Mouse (Mus musculus): ENCODE data around the gene Il19. TPM values are rescaled to one million over a fixed set of nuclear protein-coding genes. Genes with fewer than 3 reads are reported as not detected.
A peak's percentile ranks its signal among the peaks of the same experiment; 100 is the strongest.

Gene Il19
- not detected for total RNA-seq (2021)
- long read RNA-seq, experiment 1, result 0 reads
- long read RNA-seq, experiment 2, result 0 reads

DNA sequence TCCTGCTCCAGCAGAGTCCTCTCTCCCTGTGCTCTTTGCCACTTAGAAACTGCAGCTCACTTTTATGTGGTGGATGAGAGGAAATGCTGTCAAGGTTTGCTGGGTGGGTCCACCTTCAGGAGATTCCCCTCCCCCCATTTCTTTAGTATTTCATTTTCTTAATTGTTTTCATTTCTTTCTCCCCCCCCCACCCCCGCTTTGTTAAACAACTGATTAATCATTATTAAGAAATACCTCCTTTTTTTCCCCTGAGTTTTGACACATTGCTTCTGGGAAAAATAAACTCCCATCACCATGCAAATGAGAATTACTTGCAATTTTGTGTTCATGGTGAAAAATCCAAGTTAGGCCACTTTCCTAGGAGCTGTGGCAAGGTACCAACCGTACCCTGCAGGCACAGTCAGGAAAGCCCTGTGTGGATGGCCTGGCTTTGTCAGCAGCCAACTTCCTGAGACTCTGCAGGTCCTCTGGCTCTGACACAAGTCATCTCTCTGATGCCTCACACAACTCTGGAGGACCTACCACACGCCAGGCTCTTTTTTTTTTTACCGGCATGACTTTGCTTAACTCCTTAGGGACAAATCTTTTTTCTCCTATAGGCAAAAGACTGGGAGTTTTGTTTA, at the start of gene Il19:
Gene Il19, minus strand, starts transcription at position 51 of the 623 bp plus-strand sequence.
- DNase-seq, result no peak

DNA sequence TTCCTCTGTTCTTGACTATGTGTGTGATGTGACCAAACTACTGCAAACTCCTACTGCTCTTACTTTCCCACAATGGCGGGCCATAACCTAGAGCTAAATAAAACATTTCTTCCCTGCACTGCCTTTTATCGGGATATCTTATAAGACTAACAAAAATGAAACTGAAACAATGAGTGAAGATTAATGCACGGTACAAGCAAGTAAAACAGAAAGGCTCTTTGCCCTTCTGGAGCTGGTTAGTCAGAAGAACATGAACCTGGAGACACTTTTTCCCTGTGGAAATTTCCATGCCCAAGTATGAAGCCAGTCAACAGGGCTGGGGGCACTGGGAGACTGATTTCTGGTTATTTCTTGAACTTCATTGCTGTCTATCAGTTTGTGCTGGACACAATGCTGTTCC, 49.4 kb upstream of the Il19 start:
- no peak for DNase-seq

DNA sequence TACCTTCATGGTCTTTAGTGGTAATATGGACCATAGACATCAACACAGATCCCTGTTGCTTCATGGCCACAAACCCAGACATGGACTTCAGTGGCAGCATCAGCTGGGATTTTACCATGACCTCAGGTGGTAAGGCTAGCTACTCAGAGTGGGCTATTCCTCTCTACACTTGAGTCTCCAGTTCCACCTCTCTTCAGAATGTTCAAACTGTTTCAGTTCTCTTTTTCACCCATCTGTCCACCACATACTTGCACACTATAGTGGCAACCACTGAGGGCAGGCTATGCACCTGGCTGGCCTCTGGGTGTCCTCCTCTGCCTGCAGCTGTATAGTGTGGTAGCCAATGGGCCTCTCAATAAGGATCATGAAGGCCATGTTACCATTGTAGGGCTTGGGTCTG, 47.5 kb upstream of the Il19 start:
- no peak for DNase-seq

DNA sequence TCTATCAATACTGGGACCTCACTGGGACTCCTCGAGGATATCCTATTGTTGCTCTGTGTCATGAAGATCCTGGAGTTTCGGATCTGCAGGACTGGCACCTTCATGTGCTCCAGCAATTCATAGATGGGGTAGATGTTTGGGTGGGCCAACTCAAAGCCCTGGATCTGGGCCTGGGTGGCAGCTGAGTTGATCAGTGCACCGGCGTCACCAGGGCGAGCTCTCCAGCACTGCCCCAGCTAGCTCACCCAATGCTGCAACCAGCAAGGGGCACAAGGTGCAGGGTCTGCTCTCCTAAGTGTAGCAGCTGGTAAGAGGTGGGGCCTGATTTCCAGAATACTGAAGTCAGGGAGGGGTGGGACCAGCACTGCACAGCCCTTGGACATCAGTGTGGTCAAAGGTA, 47.1 kb upstream of the Il19 start:
- no peak for DNase-seq

DNA sequence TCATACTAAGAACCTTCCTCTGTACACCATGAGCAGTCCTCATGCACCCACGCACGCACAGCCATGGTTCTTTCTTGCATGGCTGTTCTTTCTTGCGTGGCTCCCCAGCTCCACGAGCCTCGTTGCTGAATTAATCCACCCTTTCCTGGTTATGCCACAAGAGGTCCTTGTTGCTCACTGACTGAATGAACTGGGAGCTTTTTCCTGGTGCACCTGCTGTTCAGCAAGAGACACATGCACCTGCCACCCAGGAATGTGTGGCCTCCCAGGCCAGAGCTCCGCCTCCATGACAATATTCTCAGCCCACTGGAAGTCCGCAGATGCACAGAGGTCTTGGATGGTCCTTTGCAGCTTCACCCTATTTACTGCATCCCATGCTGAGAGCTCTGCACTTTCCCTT, 44.5 kb upstream of the Il19 start:
- DNase-seq, result no peak

DNA sequence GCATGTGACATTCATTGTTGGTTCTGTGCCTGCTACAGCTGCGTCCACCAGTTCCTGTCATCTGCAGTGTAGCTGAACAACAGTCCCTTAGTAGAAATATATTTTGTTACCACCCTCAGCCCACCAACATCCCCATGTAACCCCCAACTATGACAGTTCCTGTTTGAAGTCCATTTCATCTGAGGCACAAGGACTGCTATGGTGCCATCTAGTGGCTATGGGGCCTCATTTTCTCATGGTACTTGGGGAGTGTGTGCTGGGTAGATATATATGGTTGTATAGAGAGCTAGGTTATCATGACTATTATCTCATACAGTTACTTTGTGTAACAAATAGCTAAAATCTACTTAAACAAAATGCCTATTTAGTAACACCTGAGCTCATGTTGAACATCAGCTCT, 39.5 kb upstream of the Il19 start:
- DNase-seq, result peak; percentile 45 to 50

DNA sequence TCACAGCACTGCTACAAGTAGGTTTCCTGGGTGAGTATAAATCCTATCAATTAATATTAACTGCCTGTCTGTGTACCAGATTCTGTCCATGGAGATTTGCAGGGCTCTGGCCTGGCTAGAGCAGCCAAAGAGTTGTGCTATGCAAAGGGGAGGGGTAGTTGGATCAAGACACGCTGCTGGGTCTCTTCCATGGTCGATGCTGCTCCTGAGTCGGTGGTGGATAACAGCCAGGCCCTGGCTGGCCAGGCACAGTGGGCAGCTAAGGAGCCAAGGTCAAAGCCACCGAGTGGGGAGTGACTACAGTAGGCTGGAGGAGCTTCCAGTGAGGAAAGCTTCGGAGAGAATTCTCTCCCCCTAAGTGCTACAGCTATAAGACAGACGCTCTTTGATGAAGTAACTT, 24.0 kb upstream of the Il19 start:
- DNase-seq, result no peak

DNA sequence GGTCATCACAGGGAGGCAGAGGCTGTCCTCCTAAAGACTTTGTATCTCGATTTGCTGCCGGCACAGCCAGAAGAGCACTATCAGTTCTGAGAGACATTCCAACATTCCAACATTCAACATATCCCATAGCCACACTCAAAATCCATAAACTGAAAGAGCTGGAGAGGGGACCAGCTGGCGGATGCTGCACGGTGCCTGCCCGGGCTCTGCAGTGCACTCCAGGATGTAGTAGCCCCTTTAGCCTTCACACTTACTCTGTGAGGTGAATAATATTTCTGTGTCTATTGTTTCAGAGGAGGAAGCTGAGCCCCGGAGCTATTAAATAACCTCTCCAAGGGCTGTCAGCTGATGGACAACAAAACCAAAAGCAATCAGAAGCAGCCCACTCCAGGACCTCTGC, 7.0 kb upstream of the Il19 start:
- DNase-seq, result no peak

DNA sequence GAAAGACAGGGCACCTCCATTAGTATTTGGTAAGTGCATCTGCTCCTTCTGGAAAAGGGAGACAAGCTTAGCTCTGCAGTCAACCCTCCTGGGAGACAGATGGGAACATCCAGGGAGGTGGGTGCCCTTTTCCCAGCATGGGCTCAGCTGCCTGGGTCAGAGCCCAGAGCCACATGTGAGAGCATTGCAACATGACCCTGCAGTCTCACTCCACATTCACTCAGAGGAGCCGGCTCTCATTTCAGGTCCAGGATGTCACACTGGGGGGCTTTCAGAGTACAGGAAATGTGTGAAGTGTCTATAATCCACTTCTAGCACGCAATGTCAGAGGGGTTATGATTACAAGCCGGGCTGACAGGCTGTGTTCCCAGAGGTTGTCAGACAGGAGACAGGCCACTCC, 1.9 kb upstream of the Il19 start:
- peak in 1 of 2 experiments; percentile 15 for DNase-seq

DNA sequence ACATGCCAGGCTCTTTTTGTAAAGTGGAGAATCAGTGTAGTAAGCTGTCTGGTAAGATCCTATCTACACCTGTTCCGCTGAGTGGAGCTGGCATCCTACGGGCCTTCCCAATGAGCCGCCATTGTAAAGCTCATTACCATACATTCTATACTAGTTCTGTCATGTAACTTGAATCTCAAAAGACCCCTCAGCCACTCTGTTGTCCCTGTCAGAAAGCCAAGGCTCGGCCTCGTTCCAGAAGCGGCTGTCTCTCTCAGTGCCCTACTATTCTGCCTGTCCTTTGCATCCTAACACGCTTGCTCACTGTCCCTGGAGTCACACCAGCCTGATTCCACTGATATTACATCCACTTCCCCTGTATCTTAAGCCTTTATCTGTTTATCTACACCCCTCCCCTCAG, 1.7 kb downstream of the Il19 start:
- DNase-seq, result no peak

DNA sequence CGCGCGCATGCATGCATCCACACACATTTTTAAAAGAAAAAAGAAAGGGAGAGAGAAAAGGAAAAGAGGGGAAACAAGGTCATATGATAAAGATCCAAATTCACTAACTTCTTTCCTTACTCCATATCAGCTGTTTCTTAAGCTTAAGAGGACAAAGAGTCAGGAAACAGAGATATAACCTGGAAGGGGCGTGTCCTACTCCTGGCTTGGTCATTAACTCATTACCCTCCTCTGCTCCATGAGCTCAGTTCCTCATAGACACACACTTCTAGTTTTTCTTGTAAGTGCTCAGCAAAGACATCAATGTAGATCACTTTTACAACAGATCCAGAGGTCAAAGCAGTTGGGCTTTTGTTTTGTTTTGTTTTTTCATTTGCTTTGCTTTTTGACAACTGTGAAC, 2.7 kb downstream of the Il19 start:
- DNase-seq, result no peak

DNA sequence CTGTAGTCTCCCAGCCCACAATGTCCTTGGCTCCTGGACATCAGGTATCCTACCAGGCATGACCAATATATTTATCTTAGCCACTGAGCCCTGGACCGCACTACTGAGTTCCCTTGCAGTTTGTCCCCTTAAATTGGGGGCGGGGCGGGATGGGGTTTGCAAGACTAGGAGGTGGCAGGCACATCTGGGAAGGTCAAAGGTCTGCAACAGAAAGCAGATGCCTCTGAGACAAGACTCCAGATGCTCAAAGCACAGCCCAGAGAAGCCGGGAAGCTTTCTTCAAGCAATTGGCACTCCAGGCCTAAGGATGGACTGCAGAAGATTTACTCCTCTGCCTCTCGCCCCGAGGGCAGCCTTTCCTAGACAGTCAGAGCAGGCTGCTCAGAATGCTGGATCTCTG, 3.6 kb downstream of the Il19 start:
- DNase-seq, result no peak

DNA sequence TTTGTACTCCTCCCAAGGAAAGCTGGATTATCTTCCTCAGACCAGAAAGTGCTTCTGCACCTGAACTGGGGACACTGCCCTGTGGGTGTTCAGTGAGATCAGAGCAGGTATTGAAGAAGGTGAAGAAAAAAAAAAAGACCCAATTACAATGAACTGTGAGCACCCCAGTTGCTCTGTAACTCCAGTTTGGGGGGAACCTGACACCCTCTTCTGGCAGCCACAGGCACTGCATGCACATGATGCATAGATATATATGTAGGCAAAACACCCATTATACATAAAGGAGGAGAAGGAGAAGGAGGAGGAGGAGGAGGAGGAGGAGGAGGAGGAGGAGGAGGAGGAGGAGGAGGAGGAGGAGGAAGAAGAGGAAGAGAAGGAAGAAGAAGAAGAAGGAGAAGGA, 13.4 kb downstream of the Il19 start:
- peak; percentile 25 to 49 for DNase-seq

DNA sequence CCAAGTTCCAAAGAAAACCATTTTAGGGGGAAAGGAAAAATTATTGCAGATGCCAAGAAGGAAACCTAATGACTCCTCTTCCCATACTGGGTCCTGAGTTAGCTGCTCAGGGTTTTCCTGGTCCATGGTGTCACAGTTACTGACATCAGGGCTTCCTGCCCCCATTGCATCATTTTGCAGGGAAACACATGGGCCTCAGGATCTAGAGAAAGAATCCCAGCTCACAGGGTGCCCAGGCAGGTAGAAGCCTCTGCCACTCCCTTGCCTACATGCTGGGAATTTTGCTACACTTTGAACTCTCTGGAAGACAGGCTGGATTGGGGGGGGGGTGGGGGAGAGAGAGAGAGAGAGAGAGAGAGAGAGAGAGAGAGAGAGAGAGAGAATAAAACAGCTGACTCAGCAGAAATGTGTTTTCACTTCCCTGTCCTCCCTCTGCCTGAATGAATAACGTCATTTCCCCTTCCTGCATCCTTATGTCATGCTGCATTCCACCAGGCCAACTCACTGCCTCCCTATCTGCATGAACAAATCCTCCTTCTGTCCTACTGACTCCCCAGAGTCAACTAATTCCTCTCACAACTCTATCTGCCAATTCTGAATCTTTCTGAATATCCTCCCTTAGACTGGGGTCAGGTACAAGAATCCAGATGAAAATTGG, 21.5 kb downstream of the Il19 start:
- no peak for DNase-seq

DNA sequence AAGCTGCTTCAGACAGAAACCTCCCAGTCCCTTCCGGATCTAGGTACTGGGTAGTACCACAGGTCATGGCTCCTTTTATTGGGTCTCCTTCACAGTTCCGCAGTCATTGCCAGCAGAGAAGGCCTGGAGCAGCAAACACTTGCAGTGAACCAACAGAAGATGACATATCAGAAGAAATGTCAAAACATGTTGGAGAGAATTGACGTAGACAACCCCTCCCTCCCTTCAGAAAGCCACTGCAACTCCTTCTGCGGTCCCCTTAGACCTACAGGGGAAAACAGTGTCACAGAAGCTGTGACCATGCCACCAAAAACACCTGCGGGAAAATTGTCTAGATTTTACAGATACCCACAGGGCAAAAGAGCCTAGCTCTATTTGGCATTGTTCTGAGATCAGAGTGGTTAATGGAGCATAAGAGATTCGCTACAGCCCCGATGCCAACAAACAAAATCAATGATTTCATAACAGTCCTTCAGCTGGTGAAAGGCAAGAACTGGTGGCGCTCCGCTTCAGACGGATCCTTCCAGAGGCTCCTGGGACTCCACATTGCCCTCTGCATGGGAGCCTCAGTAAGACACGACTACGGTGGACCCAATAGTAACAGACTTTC, 28.4 kb downstream of the Il19 start, which contains the start of gene Il20:
Gene Il20, minus strand, starts transcription at position 51 of the 610 bp plus-strand sequence.
- DNase-seq, result no peak

DNA sequence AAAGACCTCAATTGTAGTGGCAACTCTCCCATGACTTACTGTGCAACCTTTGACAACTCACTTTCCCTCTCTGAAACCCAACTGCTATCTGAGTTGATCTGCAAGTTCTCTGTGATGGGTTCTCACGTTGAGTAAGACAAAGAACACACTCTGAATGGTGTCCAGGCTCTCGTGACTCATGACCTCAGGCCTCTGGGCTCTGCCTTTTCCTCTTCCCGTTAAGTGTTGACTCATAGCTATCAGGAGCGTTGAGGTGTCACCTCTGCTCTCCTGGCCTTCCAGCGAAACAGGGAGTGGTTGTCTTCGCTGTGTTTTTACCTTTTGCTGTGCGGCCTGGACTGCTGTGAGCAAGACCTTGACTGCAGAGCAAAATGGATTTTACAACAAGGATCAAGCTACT, 37.4 kb downstream of the Il19 start:
- no peak for DNase-seq

DNA sequence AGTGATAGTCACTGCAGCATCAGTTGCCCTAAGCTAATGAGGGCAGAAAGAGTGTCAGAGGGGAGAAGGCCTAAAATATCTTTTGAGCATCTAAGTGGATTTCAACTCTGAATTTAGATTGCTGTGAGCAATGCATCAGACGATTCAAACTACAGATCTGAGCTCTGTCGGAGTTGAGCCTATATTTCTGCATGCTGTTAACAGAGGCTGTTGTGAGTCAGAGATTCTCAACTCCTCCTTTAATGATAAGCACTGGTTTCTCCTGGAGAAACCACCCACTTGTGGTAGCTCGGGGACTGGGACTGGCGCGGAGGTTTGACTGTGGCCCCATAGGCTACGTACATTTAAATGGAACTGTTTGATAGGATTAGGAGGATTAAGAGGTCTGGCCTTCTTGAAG, 45.4 kb downstream of the Il19 start:
- no peak for DNase-seq

DNA sequence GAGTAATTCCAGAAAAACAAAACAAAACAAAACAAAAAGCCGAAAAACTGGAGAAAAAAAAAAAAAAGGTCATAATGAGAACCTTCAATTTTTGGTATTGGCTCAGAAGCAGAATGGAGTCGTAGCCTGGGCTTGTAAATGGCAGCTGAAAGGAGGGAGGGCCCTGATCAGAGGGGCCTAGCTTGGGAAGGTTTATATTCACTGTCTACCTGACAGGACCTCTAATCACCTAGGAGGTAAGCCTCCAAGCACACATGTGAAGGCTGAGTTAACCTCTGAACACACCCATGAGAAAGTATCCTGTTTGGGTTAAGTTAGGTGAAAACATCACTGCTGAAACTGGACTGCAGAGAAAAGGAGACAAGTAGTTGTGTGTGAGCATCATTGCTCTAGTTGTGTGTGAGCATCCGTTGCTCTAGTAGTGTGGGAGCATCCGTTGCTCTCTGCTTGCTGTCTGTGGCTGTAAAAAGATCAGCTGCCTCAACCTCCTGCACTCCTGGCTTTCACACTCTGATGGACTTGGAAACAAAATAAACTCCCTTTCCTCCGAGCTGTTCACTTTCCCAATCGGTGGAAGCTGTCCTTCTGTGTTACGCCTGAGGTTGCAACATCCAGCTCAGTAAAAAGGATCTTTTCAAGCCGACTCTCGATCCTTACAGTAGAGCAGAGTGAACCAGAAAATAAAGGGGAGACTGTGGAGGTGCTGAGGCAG, 46.4 kb downstream of the Il19 start:
- DNase-seq, result peak in 1 of 2 experiments; percentile 9

DNA sequence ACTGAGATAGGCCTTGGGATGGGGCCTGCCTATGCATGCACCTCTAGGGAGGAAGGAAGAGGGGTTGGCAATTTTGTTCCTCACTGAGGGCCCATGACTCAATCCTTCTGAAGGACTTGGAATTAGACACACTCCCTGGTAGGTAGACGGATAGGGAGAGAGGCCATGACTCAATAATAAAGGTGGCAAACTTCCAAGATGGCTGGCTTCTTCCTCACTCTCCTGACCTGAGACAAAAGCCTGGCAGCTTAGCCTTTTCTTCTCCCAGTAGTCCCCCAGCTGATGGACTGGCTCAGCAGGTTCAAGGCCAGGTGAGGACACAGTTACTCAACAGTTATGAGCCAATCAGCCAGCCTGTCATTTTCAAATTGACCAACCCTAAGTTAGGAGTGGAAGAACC, 47.5 kb downstream of the Il19 start:
- peak; percentile 72 to 79 for DNase-seq

DNA sequence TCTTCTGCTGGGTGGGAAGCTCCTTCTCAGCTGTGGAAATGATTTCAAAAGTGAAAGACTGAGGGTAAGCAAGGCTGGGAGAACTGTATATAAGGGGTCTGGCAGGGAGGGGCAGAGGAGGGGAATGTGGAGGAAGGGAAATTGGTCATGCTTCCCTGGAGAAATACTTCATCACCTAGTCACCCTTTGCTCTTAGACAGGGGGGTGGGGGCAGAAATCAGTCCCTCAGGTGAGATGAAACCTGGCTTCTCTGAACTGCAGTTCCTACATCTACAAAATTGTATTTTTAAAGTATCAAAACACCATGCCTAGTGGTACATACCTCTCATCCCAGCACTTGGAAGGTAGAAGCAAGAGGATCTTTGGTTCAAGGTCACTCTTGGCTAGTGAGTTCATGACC, 52.6 kb downstream of the Il19 start, which contains the start of gene Il24:
Gene Il24, minus strand, starts transcription at position 101 of the 400 bp plus-strand sequence.
- no peak for DNase-seq

DNA sequence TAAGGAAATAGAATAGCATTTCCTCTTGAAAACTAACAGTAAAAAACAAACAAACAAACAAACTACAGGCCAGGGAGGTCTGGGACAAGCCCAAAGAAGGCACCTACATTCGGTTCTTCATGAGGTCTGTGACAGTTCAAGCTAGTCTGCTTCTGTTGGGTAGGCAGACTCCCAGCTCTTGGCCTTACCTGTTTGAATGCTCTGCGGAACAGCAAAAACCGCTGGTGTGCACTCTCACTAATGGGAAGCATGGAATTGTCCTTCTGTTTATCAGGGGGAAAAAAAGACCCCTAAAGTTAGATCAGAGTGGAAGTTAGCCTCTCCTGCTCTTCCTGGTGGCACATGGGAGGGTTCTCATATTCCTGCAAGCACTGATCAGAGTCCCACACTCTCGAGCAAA, 56.8 kb downstream of the Il19 start:
- DNase-seq, result no peak
